Mouse (Mus musculus): ENCODE results near the gene Kcna3. TPM values are rescaled to one million over a fixed set of nuclear protein-coding genes. Genes with fewer than 3 reads are reported as not detected.

Kcna3 gene
- polyA plus RNA-seq, 1 experiment from 2014 or later = 0.59 TPM

GRCm38 (mm10) chr3:107002249-107003123 lies 33.5 kb upstream of the Kcna3 start:
- DNase-seq (ENCODE audit: low spot score) (no peak), ATAC-seq (replicated peaks; ENCODE audit: low FRiP score, low read depth) (no peak)
- H3K36me3 ChIP-seq (ENCODE audit: insufficient read depth, low read length) = no peaks in the 10 kb centered on the region
- H3K27me3 ChIP-seq (ENCODE audit: insufficient read depth, low read length) = no peaks in the 10 kb centered on the region
- H3K9me3 ChIP-seq (replicated peaks; ENCODE audit: low read length) = no peaks in the 10 kb centered on the region
- H3K4me1 ChIP-seq (replicated peaks; ENCODE audit: insufficient read depth, low read length) = no peaks in the 10 kb centered on the region
- WGBS = 81% methylated on average over 8 of the region's 8 CpGs
- no peak overlapping the region for H3K9ac ChIP-seq (ENCODE audit: low read depth, low read length)
- no peak overlapping the region for H3K4me2 ChIP-seq (ENCODE audit: low read length)
- TF ChIP-seq CTCF (IDR thresholded peaks at IDR 0.05; ENCODE audit: low read depth) = no peak
- no peak overlapping the region for H3K4me3 ChIP-seq (replicated peaks; ENCODE audit: low read depth, low read length)
- H3K27ac ChIP-seq = no peak overlapping the region

- no peaks in the 10 kb centered on the region for H3K4me1 ChIP-seq (replicated peaks; ENCODE audit: insufficient read depth, low read length)
- TF ChIP-seq CTCF (IDR thresholded peaks at IDR 0.05; ENCODE audit: low read depth) = no peak
- H3K27ac ChIP-seq = no peak overlapping the region
- DNase-seq (ENCODE audit: low spot score) = no peak
- WGBS = 71% methylated on average over 4 of the region's 4 CpGs
- no peak overlapping the region for H3K9ac ChIP-seq (ENCODE audit: low read depth, low read length)
- no peak overlapping the region for H3K4me3 ChIP-seq (replicated peaks; ENCODE audit: low read depth, low read length)
- no peaks in the 10 kb centered on the region for H3K36me3 ChIP-seq (ENCODE audit: insufficient read depth, low read length)
- H3K27me3 ChIP-seq (ENCODE audit: insufficient read depth, low read length) = no peaks in the 10 kb centered on the region
- no peak overlapping the region for H3K4me2 ChIP-seq (ENCODE audit: low read length)
- no peaks in the 10 kb centered on the region for H3K9me3 ChIP-seq (replicated peaks; ENCODE audit: low read length)
- ATAC-seq (replicated peaks; ENCODE audit: low FRiP score, low read depth) = no peak
Measured at GRCm38 (mm10) chr3:107009329-107010076, 26.5 kb upstream of the Kcna3 start.

GRCm38 (mm10) chr3:107018286-107018685 lies 17.7 kb upstream of the Kcna3 start:
- no peak for DNase-seq (ENCODE audit: low spot score)
- no peaks in the 10 kb centered on the region for H3K9me3 ChIP-seq (replicated peaks; ENCODE audit: low read length)
- H3K4me1 ChIP-seq (replicated peaks; ENCODE audit: insufficient read depth, low read length) = no peaks in the 10 kb centered on the region
- H3K36me3 ChIP-seq (ENCODE audit: insufficient read depth, low read length) = no peaks in the 10 kb centered on the region
- H3K4me3 ChIP-seq (replicated peaks; ENCODE audit: low read depth, low read length) = no peak overlapping the region
- H3K9ac ChIP-seq (ENCODE audit: low read depth, low read length) = no peak overlapping the region
- no peaks in the 10 kb centered on the region for H3K27me3 ChIP-seq (ENCODE audit: insufficient read depth, low read length)
- TF ChIP-seq CTCF (IDR thresholded peaks at IDR 0.05; ENCODE audit: low read depth) = no peak
- no peak for ATAC-seq (replicated peaks; ENCODE audit: low FRiP score, low read depth)
- H3K4me2 ChIP-seq (ENCODE audit: low read length) = no peak overlapping the region
- WGBS = 70% methylated on average over 2 of the region's 2 CpGs
- no peak overlapping the region for H3K27ac ChIP-seq

GRCm38 (mm10) chr3:107031547-107031946 lies 4.4 kb upstream of the Kcna3 start:
- Histone ChIP-seq H3K4me3 (replicated peaks; ENCODE audit: low read depth, low read length) (no peak overlapping the region), H3K9ac (ENCODE audit: low read depth, low read length) (no peak overlapping the region), H3K4me2 (ENCODE audit: low read length) (no peak overlapping the region), H3K27ac (no peak overlapping the region), H3K36me3 (ENCODE audit: insufficient read depth, low read length) (no peaks in the 10 kb centered on the region), H3K9me3 (replicated peaks; ENCODE audit: low read length) (no peaks in the 10 kb centered on the region), H3K27me3 (ENCODE audit: insufficient read depth, low read length) (no peaks in the 10 kb centered on the region; the same call in 1 of the 2 replicates), H3K4me1 (replicated peaks; ENCODE audit: insufficient read depth, low read length) (no peaks in the 10 kb centered on the region)
- WGBS = 35% methylated on average over 4 of the region's 4 CpGs
- DNase-seq (ENCODE audit: low spot score) (no peak), ATAC-seq (replicated peaks; ENCODE audit: low FRiP score, low read depth) (no peak)
- no peak for TF ChIP-seq CTCF (IDR thresholded peaks at IDR 0.05; ENCODE audit: low read depth)

- no peak overlapping the region for H3K9ac ChIP-seq (ENCODE audit: low read depth, low read length)
- H3K4me2 ChIP-seq (ENCODE audit: low read length) = no peak overlapping the region
- H3K27ac ChIP-seq = no peak overlapping the region
- no peaks in the 10 kb centered on the region for H3K9me3 ChIP-seq (replicated peaks; ENCODE audit: low read length)
- H3K36me3 ChIP-seq (ENCODE audit: insufficient read depth, low read length) = no peaks in the 10 kb centered on the region
- H3K27me3 ChIP-seq (ENCODE audit: insufficient read depth, low read length) = peaks cover 5% of the 10 kb centered on the region
- no peak for TF ChIP-seq CTCF (IDR thresholded peaks at IDR 0.05; ENCODE audit: low read depth)
- H3K4me1 ChIP-seq (replicated peaks; ENCODE audit: insufficient read depth, low read length) = no peaks in the 10 kb centered on the region
- no peak for ATAC-seq (replicated peaks; ENCODE audit: low FRiP score, low read depth)
- H3K4me3 ChIP-seq (replicated peaks; ENCODE audit: low read depth, low read length) = no peak overlapping the region
- WGBS = 82% methylated on average over 2 of the region's 2 CpGs
- no peak for DNase-seq (ENCODE audit: low spot score)
Measured at GRCm38 (mm10) chr3:107034776-107035175, 1.2 kb upstream of the Kcna3 start.

- no peak for TF ChIP-seq CTCF (IDR thresholded peaks at IDR 0.05; ENCODE audit: low read depth)
- H3K4me1 ChIP-seq (replicated peaks; ENCODE audit: insufficient read depth, low read length) = no peaks in the 10 kb centered on the region
- DNase-seq (ENCODE audit: low spot score) (peak; percentile 6), ATAC-seq (replicated peaks; ENCODE audit: low FRiP score, low read depth) (peak; percentile 40)
- no peaks in the 10 kb centered on the region for H3K9me3 ChIP-seq (replicated peaks; ENCODE audit: low read length)
- no peaks in the 10 kb centered on the region for H3K36me3 ChIP-seq (ENCODE audit: insufficient read depth, low read length)
- H3K9ac ChIP-seq (ENCODE audit: low read depth, low read length) = peak overlapping the region; percentile 53
- H3K4me3 ChIP-seq (replicated peaks; ENCODE audit: low read depth, low read length) = peak overlapping the region; percentile 62
- under 1% methylated on average over 48 of the region's 55 CpGs for WGBS
- H3K27ac ChIP-seq = no peak overlapping the region
- peak overlapping the region; percentile 98 for H3K4me2 ChIP-seq (ENCODE audit: low read length)
- H3K27me3 ChIP-seq (ENCODE audit: insufficient read depth, low read length) = peaks cover 5% of the 10 kb centered on the region
Measured at GRCm38 (mm10) chr3:107036458-107037039, 580 bp downstream of the Kcna3 start.
